Mouse (Mus musculus) spleen, adult 12 weeks (tissue): ENCODE data around the gene Arsb.

ENCODE experiments used
- DNase-seq: peaks from one replicate; pipeline ENCODE4 v3.0.0; 2022; ENCODE audit warnings: low spot score

Gene Arsb

GRCm38 (mm10) chr13:93846831-93847518, 75.5 kb downstream of the Arsb start:
- no peak for DNase-seq

- no peak for DNase-seq
These were observed 76.2 kb downstream of the Arsb start for GRCm38 (mm10) chr13:93847614-93848013.

GRCm38 (mm10) chr13:93848615-93849014, 77.2 kb downstream of the Arsb start:
- no peak for DNase-seq

GRCm38 (mm10) chr13:93849751-93850355, 78.4 kb downstream of the Arsb start:
- DNase-seq = no peak

GRCm38 (mm10) chr13:93850674-93851073, 79.2 kb downstream of the Arsb start:
- DNase-seq = no peak

GRCm38 (mm10) chr13:93852419-93853138, 81.1 kb downstream of the Arsb start:
- no peak for DNase-seq

- DNase-seq = no peak
These were observed 82.3 kb downstream of the Arsb start for GRCm38 (mm10) chr13:93853767-93854166.

GRCm38 (mm10) chr13:93854325-93854724, 82.9 kb downstream of the Arsb start:
- DNase-seq = no peak

- no peak for DNase-seq
These were observed 83.6 kb downstream of the Arsb start for GRCm38 (mm10) chr13:93854966-93855562.

GRCm38 (mm10) chr13:93855701-93856183, 84.3 kb downstream of the Arsb start:
- DNase-seq = no peak

GRCm38 (mm10) chr13:93861211-93861610, 89.8 kb downstream of the Arsb start:
- no peak for DNase-seq

GRCm38 (mm10) chr13:93864066-93864740, 92.8 kb downstream of the Arsb start:
- no peak for DNase-seq

- no peak for DNase-seq
These were observed 95.2 kb downstream of the Arsb start for GRCm38 (mm10) chr13:93866638-93867037.

GRCm38 (mm10) chr13:93871681-93872080, 100.3 kb downstream of the Arsb start:
- no peak for DNase-seq

- DNase-seq = no peak
These were observed 101.2 kb downstream of the Arsb start for GRCm38 (mm10) chr13:93872591-93872990.

GRCm38 (mm10) chr13:93877924-93878323, 106.5 kb downstream of the Arsb start:
- DNase-seq = no peak

- no peak for DNase-seq
These were observed 108.0 kb downstream of the Arsb start for GRCm38 (mm10) chr13:93879426-93879825.

- no peak for DNase-seq
These were observed 110.7 kb downstream of the Arsb start for GRCm38 (mm10) chr13:93882132-93882531.

- no peak for DNase-seq
These were observed 115.6 kb downstream of the Arsb start for GRCm38 (mm10) chr13:93886999-93887398.

- no peak for DNase-seq
These were observed 116.8 kb downstream of the Arsb start for GRCm38 (mm10) chr13:93888196-93888595.

- DNase-seq = no peak
These were observed 117.5 kb downstream of the Arsb start for GRCm38 (mm10) chr13:93888916-93889315.

- DNase-seq = no peak
These were observed 118.6 kb downstream of the Arsb start for GRCm38 (mm10) chr13:93889991-93890390.
